Mouse (Mus musculus): ENCODE data around the gene Xpc. TPM values are rescaled to one million over a fixed set of nuclear protein-coding genes. Genes with fewer than 3 reads are reported as not detected.

Xpc gene
- polyA plus RNA-seq, 1 experiment: 4.5 TPM

- no peak overlapping the region for H3K4me3 ChIP-seq (ENCODE audit: insufficient read depth, poor library complexity, severe bottlenecking)
- peaks cover 79% of the 10 kb centered on the region for H3K79me2 ChIP-seq (ENCODE audit: control insufficient read depth, insufficient read depth)
- peaks cover 45% of the 10 kb centered on the region for H3K36me3 ChIP-seq (ENCODE audit: control insufficient read depth, insufficient read depth)
- H3ac ChIP-seq (ENCODE audit: control insufficient read depth, insufficient read length, low read depth): no peak overlapping the region
- TF ChIP-seq MAX (IDR thresholded peaks at IDR 0.05) (no peak), CEBPB (IDR thresholded peaks at IDR 0.05; ENCODE audit: low read depth) (no peak)
- H3K79me3 ChIP-seq (ENCODE audit: low read depth): peaks cover 49% of the 10 kb centered on the region
- no peaks in the 10 kb centered on the region for H3K27me3 ChIP-seq (ENCODE audit: control insufficient read depth, insufficient read depth, insufficient read length)
These were observed 45.0 kb downstream of the Xpc start for GRCm38 (mm10) chr6:91470712-91471111.

GRCm38 (mm10) chr6:91467106-91467505 lies 48.6 kb downstream of the Xpc start:
- H3K36me3 ChIP-seq (ENCODE audit: control insufficient read depth, insufficient read depth): peaks cover 62% of the 10 kb centered on the region

GRCm38 (mm10) chr6:91465756-91466155 lies 49.9 kb downstream of the Xpc start:
- Histone ChIP-seq H3K79me3 (ENCODE audit: low read depth) (peaks cover 21% of the 10 kb centered on the region), H3K27me3 (ENCODE audit: control insufficient read depth, insufficient read depth, insufficient read length) (no peaks in the 10 kb centered on the region), H3K36me3 (ENCODE audit: control insufficient read depth, insufficient read depth) (peaks cover 58% of the 10 kb centered on the region), H3ac (ENCODE audit: control insufficient read depth, insufficient read length, low read depth) (no peak overlapping the region), H3K4me3 (ENCODE audit: insufficient read depth, poor library complexity, severe bottlenecking) (no peak overlapping the region), H3K79me2 (ENCODE audit: control insufficient read depth, insufficient read depth) (peaks cover 33% of the 10 kb centered on the region)
- TF ChIP-seq CTCF (IDR thresholded peaks at IDR 0.05; ENCODE audit: control insufficient read depth, insufficient read depth, insufficient read length): no peak
- no peak for TF ChIP-seq FOSL1 (IDR thresholded peaks at IDR 0.05; ENCODE audit: insufficient read depth, low read length, poor library complexity, severe bottlenecking)
- no peak for TF ChIP-seq CEBPB (IDR thresholded peaks at IDR 0.05; ENCODE audit: low read depth)
- no peak for TF ChIP-seq MAX (IDR thresholded peaks at IDR 0.05)
- TF ChIP-seq USF1 (IDR thresholded peaks at IDR 0.05; ENCODE audit: low read depth): no peak
- no peak for TF ChIP-seq MYOD1 (IDR thresholded peaks at IDR 0.05; ENCODE audit: control insufficient read depth, insufficient read length, low read depth)
- TF ChIP-seq MYOG (IDR thresholded peaks at IDR 0.05; ENCODE audit: control insufficient read depth, extremely low read depth, insufficient read length): no peak

More at GRCm38 (mm10) chr6:91467106-91467505, 48.6 kb downstream of the Xpc start:
- H3K4me3 ChIP-seq (ENCODE audit: insufficient read depth, poor library complexity, severe bottlenecking): no peak overlapping the region
- no peak overlapping the region for H3ac ChIP-seq (ENCODE audit: control insufficient read depth, insufficient read length, low read depth)
- peaks cover 30% of the 10 kb centered on the region for H3K79me3 ChIP-seq (ENCODE audit: low read depth)
- TF ChIP-seq CEBPB (IDR thresholded peaks at IDR 0.05; ENCODE audit: low read depth) (no peak), MYOG (IDR thresholded peaks at IDR 0.05; ENCODE audit: control insufficient read depth, extremely low read depth, insufficient read length) (no peak), FOSL1 (IDR thresholded peaks at IDR 0.05; ENCODE audit: insufficient read depth, low read length, poor library complexity, severe bottlenecking) (no peak), CTCF (IDR thresholded peaks at IDR 0.05; ENCODE audit: control insufficient read depth, insufficient read depth, insufficient read length) (no peak), MYOD1 (IDR thresholded peaks at IDR 0.05; ENCODE audit: control insufficient read depth, insufficient read length, low read depth) (no peak), MAX (IDR thresholded peaks at IDR 0.05) (no peak), USF1 (IDR thresholded peaks at IDR 0.05; ENCODE audit: low read depth) (no peak)
- peaks cover 47% of the 10 kb centered on the region for H3K79me2 ChIP-seq (ENCODE audit: control insufficient read depth, insufficient read depth)
- H3K27me3 ChIP-seq (ENCODE audit: control insufficient read depth, insufficient read depth, insufficient read length): no peaks in the 10 kb centered on the region

GRCm38 (mm10) chr6:91459471-91459870 lies 56.2 kb downstream of the Xpc start:
- TF ChIP-seq MAX (IDR thresholded peaks at IDR 0.05) (no peak), MYOG (IDR thresholded peaks at IDR 0.05; ENCODE audit: control insufficient read depth, extremely low read depth, insufficient read length) (no peak), USF1 (IDR thresholded peaks at IDR 0.05; ENCODE audit: low read depth) (no peak), MYOD1 (IDR thresholded peaks at IDR 0.05; ENCODE audit: control insufficient read depth, insufficient read length, low read depth) (no peak), FOSL1 (IDR thresholded peaks at IDR 0.05; ENCODE audit: insufficient read depth, low read length, poor library complexity, severe bottlenecking) (no peak), CEBPB (IDR thresholded peaks at IDR 0.05; ENCODE audit: low read depth) (no peak), CTCF (IDR thresholded peaks at IDR 0.05; ENCODE audit: control insufficient read depth, insufficient read depth, insufficient read length) (no peak)
- Histone ChIP-seq H3K79me2 (ENCODE audit: control insufficient read depth, insufficient read depth) (no peaks in the 10 kb centered on the region), H3K27me3 (ENCODE audit: control insufficient read depth, insufficient read depth, insufficient read length) (no peaks in the 10 kb centered on the region), H3K36me3 (ENCODE audit: control insufficient read depth, insufficient read depth) (peaks cover 14% of the 10 kb centered on the region), H3ac (ENCODE audit: control insufficient read depth, insufficient read length, low read depth) (no peak overlapping the region), H3K79me3 (ENCODE audit: low read depth) (no peaks in the 10 kb centered on the region), H3K4me3 (ENCODE audit: insufficient read depth, poor library complexity, severe bottlenecking) (no peak overlapping the region)

- Histone ChIP-seq H3ac (ENCODE audit: control insufficient read depth, insufficient read length, low read depth) (no peak overlapping the region), H3K79me3 (ENCODE audit: low read depth) (no peaks in the 10 kb centered on the region), H3K36me3 (ENCODE audit: control insufficient read depth, insufficient read depth) (no peaks in the 10 kb centered on the region), H3K4me3 (ENCODE audit: insufficient read depth, poor library complexity, severe bottlenecking) (no peak overlapping the region), H3K27me3 (ENCODE audit: control insufficient read depth, insufficient read depth, insufficient read length) (peaks cover 3% of the 10 kb centered on the region), H3K79me2 (ENCODE audit: control insufficient read depth, insufficient read depth) (no peaks in the 10 kb centered on the region)
- TF ChIP-seq CEBPB (IDR thresholded peaks at IDR 0.05; ENCODE audit: low read depth) (no peak), FOSL1 (IDR thresholded peaks at IDR 0.05; ENCODE audit: insufficient read depth, low read length, poor library complexity, severe bottlenecking) (no peak), CTCF (IDR thresholded peaks at IDR 0.05; ENCODE audit: control insufficient read depth, insufficient read depth, insufficient read length) (no peak), MAX (IDR thresholded peaks at IDR 0.05) (no peak), MYOG (IDR thresholded peaks at IDR 0.05; ENCODE audit: control insufficient read depth, extremely low read depth, insufficient read length) (no peak), USF1 (IDR thresholded peaks at IDR 0.05; ENCODE audit: low read depth) (no peak), MYOD1 (IDR thresholded peaks at IDR 0.05; ENCODE audit: control insufficient read depth, insufficient read length, low read depth) (no peak)
These were observed 61.1 kb downstream of the Xpc start for GRCm38 (mm10) chr6:91454546-91454945.

GRCm38 (mm10) chr6:91452056-91452455 lies 63.6 kb downstream of the Xpc start:
- Histone ChIP-seq H3K27me3 (ENCODE audit: control insufficient read depth, insufficient read depth, insufficient read length) (peaks cover 3% of the 10 kb centered on the region), H3K79me2 (ENCODE audit: control insufficient read depth, insufficient read depth) (no peaks in the 10 kb centered on the region), H3ac (ENCODE audit: control insufficient read depth, insufficient read length, low read depth) (no peak overlapping the region), H3K4me3 (ENCODE audit: insufficient read depth, poor library complexity, severe bottlenecking) (no peak overlapping the region), H3K79me3 (ENCODE audit: low read depth) (no peaks in the 10 kb centered on the region), H3K36me3 (ENCODE audit: control insufficient read depth, insufficient read depth) (no peaks in the 10 kb centered on the region)
- TF ChIP-seq MAX (IDR thresholded peaks at IDR 0.05) (no peak), USF1 (IDR thresholded peaks at IDR 0.05; ENCODE audit: low read depth) (no peak), CEBPB (IDR thresholded peaks at IDR 0.05; ENCODE audit: low read depth) (no peak), FOSL1 (IDR thresholded peaks at IDR 0.05; ENCODE audit: insufficient read depth, low read length, poor library complexity, severe bottlenecking) (no peak), CTCF (IDR thresholded peaks at IDR 0.05; ENCODE audit: control insufficient read depth, insufficient read depth, insufficient read length) (no peak), MYOD1 (IDR thresholded peaks at IDR 0.05; ENCODE audit: control insufficient read depth, insufficient read length, low read depth) (no peak), MYOG (IDR thresholded peaks at IDR 0.05; ENCODE audit: control insufficient read depth, extremely low read depth, insufficient read length) (no peak)

All from C2C12 (cell line).